Mouse (Mus musculus): ENCODE data around the gene Rasgef1b. TPM values are rescaled to one million over a fixed set of nuclear protein-coding genes. Genes with fewer than 3 reads are reported as not detected.

The Rasgef1b gene
- polyA plus RNA-seq, 1 experiment from 2014 or later, result 66.1 TPM

DNA sequence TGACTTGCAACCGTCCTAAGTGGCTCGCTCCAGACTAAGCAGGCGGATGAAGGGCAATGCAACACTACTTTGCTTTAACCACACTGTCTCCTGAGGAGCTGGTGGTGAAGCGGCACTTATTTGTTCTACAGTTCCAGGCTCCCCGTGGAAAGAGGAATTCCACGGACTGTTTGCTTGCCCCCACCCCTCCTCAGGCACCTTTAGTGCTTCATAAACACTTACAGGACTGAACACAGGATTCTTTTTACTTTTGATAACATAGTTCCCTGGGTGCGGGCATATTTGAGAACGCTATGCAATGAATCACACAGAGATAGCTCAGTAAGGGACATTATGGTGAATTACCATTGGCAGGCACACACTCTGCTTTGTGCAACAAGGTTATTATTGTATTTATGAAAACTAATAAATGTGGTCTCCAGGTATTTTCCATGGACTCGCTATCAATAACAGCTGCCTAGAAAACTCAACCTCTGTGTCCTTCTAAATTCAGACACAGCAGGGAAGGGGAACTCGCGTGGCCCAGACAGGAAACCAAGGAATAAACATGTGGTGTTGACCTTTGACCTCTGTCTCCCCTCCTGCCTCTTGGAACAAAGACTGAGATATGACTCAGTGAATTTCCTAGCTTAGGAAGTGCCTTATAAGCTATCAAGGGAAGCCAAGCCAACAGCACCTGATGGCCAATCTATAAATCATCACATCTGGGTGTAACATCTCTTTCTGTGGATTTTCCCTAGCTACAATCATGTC, 486.7 kb downstream of the Rasgef1b start:
- Histone ChIP-seq H3K4me2 (no peak overlapping the region), H3K9me3 (no peaks in the 10 kb centered on the region), H3K4me1 (replicated peaks) (peaks cover 44% of the 10 kb centered on the region), H3K27ac (replicated peaks) (no peak overlapping the region), H3K9ac (no peak overlapping the region), H3K36me3 (peaks cover 43% of the 10 kb centered on the region), H3K4me3 (no peak overlapping the region), H3K27me3 (no peaks in the 10 kb centered on the region)
- WGBS, result 72% methylated on average over 11 of the region's 11 CpGs
- no peak for ATAC-seq (ENCODE audit: low read depth)

DNA sequence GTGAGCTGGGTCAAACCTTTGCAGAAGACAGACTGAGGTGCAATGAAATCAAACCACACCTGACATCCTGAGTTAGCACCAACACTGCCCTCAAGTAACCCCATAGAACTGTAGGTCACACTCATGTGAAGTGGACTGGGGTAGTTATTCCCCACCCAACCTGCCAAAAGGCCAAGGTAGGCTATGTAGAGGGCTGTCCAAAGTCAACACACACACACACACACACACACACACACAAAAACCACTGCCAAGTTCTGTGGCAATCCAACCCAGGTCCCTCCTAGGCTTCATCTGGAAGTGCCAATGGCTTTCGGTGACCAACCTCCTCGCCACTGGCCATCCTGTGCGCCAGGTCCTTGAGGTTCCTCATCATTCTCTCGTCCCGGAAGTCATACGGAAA, 488.4 kb downstream of the Rasgef1b start:
- Histone ChIP-seq H3K4me3 (no peak overlapping the region), H3K27ac (replicated peaks) (no peak overlapping the region), H3K9ac (no peak overlapping the region), H3K36me3 (peaks cover 49% of the 10 kb centered on the region), H3K9me3 (no peaks in the 10 kb centered on the region), H3K27me3 (no peaks in the 10 kb centered on the region), H3K4me1 (replicated peaks) (peaks cover 34% of the 10 kb centered on the region), H3K4me2 (no peak overlapping the region)
- no peak for ATAC-seq (ENCODE audit: low read depth)
- 96% methylated on average over 6 of the region's 6 CpGs for WGBS

DNA sequence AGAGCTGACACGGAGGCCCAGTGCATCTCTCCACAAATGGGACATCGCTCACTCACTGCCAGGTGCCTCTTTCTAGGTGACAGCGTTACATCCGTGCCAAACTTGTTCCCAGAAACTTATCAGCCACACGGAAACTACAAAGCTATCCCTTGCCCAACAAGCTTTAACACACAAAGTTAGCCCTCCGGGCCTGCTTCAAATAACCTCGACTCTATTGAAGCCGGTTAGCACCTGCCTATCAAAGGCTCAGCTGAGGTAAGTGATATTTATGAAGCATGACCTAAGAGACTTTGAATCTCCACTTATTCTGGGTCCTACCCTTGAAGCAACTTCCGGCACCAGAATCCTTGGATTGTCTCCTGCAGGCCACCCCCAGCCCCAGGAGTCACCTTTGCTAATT, 489.2 kb downstream of the Rasgef1b start:
- ATAC-seq (ENCODE audit: low read depth), result no peak

DNA sequence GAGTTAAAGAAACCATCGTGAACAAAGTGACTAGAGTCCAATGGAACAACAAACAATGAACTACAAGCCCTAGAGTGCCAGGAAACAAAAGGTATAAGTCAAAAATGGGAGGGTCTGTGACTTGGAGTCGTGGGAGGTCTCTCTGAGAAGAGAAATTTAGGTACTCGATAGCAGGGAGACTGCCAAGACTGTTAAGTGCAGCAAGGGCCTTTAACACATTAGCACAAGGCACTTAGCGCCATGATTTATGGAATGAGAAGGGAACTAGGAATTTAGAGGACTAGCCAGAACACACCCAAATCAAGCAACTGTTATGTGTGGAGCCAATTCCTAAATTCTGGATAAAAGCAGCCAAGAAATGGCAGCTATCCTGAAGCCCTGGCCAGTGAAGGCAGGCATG, 490.7 kb downstream of the Rasgef1b start:
- no peak overlapping the region for H3K27ac ChIP-seq (replicated peaks)
- WGBS, result 73% methylated on average over 4 of the region's 4 CpGs
- H3K27me3 ChIP-seq, result no peaks in the 10 kb centered on the region
- H3K4me3 ChIP-seq, result no peak overlapping the region
- peaks cover 66% of the 10 kb centered on the region for H3K36me3 ChIP-seq
- H3K9ac ChIP-seq, result no peak overlapping the region
- ATAC-seq (ENCODE audit: low read depth), result no peak
- no peaks in the 10 kb centered on the region for H3K9me3 ChIP-seq
- no peak overlapping the region for H3K4me2 ChIP-seq
- peaks cover 22% of the 10 kb centered on the region for H3K4me1 ChIP-seq (replicated peaks)

More for the DNA sequence above, 489.2 kb downstream of the Rasgef1b start:
- H3K4me1 ChIP-seq (replicated peaks), result peaks cover 29% of the 10 kb centered on the region
- no peaks in the 10 kb centered on the region for H3K9me3 ChIP-seq
- peaks cover 51% of the 10 kb centered on the region for H3K36me3 ChIP-seq
- H3K9ac ChIP-seq, result no peak overlapping the region
- no peak overlapping the region for H3K4me2 ChIP-seq
- H3K27me3 ChIP-seq, result no peaks in the 10 kb centered on the region
- no peak overlapping the region for H3K4me3 ChIP-seq
- H3K27ac ChIP-seq (replicated peaks), result no peak overlapping the region
- 90% methylated on average over 9 of the region's 9 CpGs for WGBS

DNA sequence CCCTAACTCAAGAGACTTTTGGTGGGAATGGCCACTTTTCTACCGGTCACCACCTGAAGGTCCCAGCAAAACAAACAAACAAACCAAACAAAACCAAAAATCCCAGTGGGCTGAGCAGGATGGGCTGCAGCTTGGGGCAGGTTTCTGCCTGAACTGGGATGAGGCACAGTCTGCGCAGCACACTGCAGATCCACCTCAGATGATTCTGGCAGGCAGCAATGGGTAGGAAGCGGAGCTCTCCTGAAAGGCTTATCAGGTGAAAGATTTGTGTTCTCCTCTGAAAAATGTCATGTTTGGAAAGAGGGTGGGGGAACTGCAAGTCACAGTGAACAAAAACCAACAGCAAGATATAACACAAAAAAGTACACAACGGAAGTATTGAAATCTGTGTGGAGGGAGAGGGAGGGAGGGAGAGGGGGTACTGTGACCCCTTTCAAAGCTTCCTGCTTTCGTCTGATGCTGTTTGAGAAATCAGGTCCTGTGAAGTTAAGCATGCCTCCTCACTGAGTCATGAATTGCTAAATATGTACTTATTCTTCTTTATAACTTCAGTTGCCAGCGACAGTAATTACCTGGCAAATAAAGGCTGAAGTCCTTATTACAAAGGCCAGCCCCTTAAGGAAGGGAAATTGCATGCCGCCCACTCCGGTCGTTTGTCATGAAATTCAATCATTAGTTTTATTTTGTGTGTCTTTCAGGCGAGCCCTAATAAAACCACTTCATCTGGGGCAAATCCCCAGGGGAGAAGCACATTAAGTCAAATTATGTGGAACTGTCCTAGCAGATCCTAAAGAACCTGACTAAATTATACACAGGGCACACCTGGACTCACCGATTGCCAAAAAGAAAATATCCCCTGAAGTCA, 491.7 kb downstream of the Rasgef1b start:
- Histone ChIP-seq H3K27me3 (no peaks in the 10 kb centered on the region), H3K36me3 (peaks cover 74% of the 10 kb centered on the region), H3K27ac (replicated peaks) (no peak overlapping the region), H3K9me3 (no peaks in the 10 kb centered on the region), H3K4me2 (no peak overlapping the region), H3K4me1 (replicated peaks) (peaks cover 14% of the 10 kb centered on the region), H3K9ac (no peak overlapping the region), H3K4me3 (no peak overlapping the region)
- ATAC-seq (ENCODE audit: low read depth), result no peak
- 42% methylated on average over 11 of the region's 11 CpGs for WGBS

DNA sequence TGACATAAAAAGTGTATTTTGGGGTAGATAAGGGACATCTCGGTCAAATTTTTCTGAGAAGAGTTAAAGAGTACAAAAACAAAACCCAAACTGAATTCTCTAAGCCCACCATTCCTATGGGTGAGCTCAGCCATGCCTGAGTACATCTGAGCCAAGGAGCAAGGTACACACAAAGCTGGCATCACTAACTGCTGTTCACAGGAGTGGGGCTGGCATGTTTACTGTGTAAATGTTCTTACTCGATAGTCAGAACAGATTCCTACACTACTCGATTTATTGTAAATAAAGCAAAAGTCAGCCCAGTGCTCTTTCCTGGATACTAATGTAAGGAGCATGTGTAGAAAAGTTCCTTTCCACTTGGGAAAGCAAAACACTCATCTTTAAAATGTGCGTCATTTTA, 492.4 kb downstream of the Rasgef1b start:
- Histone ChIP-seq H3K4me1 (replicated peaks) (peaks cover 12% of the 10 kb centered on the region), H3K9ac (no peak overlapping the region), H3K4me2 (no peak overlapping the region), H3K36me3 (peaks cover 74% of the 10 kb centered on the region), H3K4me3 (no peak overlapping the region), H3K27ac (replicated peaks) (no peak overlapping the region), H3K9me3 (no peaks in the 10 kb centered on the region), H3K27me3 (no peaks in the 10 kb centered on the region)
- WGBS, result 94% methylated on average over 4 of the region's 4 CpGs
- ATAC-seq (ENCODE audit: low read depth), result no peak

DNA sequence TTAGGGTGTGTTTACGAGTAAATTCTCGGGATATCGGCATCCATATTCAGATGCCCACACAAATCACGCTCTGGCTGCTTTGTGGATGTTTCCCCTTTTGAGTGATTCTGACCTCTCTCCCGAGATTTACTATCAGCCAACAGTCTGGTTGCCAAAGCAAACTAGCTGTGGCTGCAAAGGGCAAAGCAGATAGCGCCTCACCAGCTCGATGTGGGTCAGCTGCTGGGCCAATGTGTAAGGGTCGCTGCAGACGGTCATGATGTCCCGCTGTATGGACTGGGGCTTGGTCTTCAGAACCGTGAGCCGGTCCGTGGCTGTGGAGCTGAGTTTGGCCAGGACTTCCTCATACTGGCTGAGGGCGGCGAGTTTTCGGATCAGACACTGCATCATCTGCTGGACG, 494.6 kb downstream of the Rasgef1b start:
- no peak for ATAC-seq (ENCODE audit: low read depth)
- WGBS, result 91% methylated on average over 17 of the region's 17 CpGs
- H3K9me3 ChIP-seq, result no peaks in the 10 kb centered on the region
- no peak overlapping the region for H3K4me3 ChIP-seq
- H3K9ac ChIP-seq, result no peak overlapping the region
- H3K27ac ChIP-seq (replicated peaks), result no peak overlapping the region
- H3K4me1 ChIP-seq (replicated peaks), result peaks cover 12% of the 10 kb centered on the region
- H3K4me2 ChIP-seq, result no peak overlapping the region
- H3K27me3 ChIP-seq, result no peaks in the 10 kb centered on the region
- peaks cover 74% of the 10 kb centered on the region for H3K36me3 ChIP-seq

DNA sequence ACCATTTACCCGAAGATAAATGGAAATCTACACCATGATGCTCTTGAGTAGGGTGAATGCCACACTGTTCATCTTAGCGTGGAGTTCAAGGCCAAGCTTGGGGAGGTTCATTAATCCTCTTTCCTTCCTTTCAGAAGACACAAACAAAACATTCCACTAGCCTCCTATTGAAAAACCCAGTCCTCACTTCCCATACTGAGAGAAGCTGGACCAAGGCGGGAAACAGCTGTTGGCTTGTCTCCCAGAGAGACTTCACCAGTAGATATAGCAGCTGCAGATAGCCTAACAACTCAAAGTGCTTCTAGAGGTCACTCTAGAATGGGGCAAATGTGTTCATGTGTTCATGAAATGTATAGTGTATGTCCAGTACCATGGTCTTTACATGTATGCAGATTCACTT, 495.7 kb downstream of the Rasgef1b start:
- 83% methylated on average over 3 of the region's 3 CpGs for WGBS
- H3K9me3 ChIP-seq, result no peaks in the 10 kb centered on the region
- H3K27ac ChIP-seq (replicated peaks), result no peak overlapping the region
- H3K27me3 ChIP-seq, result no peaks in the 10 kb centered on the region
- no peak overlapping the region for H3K4me3 ChIP-seq
- H3K4me2 ChIP-seq, result no peak overlapping the region
- peaks cover 74% of the 10 kb centered on the region for H3K36me3 ChIP-seq
- no peak for ATAC-seq (ENCODE audit: low read depth)
- H3K9ac ChIP-seq, result no peak overlapping the region
- H3K4me1 ChIP-seq (replicated peaks), result peaks cover 12% of the 10 kb centered on the region

DNA sequence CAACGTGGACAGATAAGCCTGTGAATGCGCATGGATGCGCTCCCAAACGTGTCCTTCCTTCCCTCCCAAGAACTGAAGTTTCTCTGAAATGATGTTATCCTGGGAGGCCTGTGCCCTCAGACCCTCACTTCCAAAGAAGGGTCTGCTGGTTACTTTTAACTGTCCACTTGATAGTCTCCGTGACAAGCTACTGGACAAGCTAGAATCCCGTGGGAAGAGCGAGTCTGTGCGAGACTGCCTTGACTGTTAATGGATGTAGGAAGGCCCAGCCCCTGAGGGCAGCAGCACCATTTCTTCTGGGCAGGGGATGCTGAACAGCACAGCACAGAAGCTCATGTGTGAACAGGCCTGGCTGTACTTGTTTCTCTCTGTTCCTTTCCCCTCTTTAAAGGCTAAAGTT, 496.5 kb downstream of the Rasgef1b start:
- no peak overlapping the region for H3K4me2 ChIP-seq
- no peak overlapping the region for H3K27ac ChIP-seq (replicated peaks)
- H3K9ac ChIP-seq, result no peak overlapping the region
- no peaks in the 10 kb centered on the region for H3K9me3 ChIP-seq
- H3K4me3 ChIP-seq, result no peak overlapping the region
- 85% methylated on average over 8 of the region's 8 CpGs for WGBS
- no peak for ATAC-seq (ENCODE audit: low read depth)
- H3K27me3 ChIP-seq, result no peaks in the 10 kb centered on the region
- H3K36me3 ChIP-seq, result peaks cover 79% of the 10 kb centered on the region
- H3K4me1 ChIP-seq (replicated peaks), result peaks cover 9% of the 10 kb centered on the region

DNA sequence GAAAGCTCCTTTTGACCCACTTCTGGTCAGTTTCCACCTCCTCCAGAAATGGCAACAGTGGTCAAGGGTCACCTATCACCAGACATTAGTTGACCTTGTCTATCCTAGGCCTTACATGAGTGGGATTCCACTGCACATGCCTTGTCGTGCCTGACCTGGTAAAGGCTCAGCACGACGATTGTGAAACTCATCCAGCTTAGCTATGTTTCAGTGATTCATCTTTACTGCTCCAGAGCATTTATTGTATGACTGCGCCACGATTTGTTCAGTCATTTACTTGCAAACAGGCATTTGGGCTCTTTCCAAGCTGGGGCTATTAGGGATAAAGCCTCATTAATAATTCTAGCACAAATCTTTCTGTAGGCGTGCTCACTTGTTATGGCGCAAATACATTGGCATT, 498.4 kb downstream of the Rasgef1b start:
- H3K4me2 ChIP-seq, result no peak overlapping the region
- no peaks in the 10 kb centered on the region for H3K9me3 ChIP-seq
- H3K36me3 ChIP-seq, result peaks cover 85% of the 10 kb centered on the region
- peaks cover 11% of the 10 kb centered on the region; the same call in 1 of the 2 replicates for H3K4me1 ChIP-seq (replicated peaks)
- ATAC-seq (ENCODE audit: low read depth), result no peak
- WGBS, result 75% methylated on average over 7 of the region's 7 CpGs
- H3K27me3 ChIP-seq, result no peaks in the 10 kb centered on the region
- no peak overlapping the region for H3K27ac ChIP-seq (replicated peaks)
- no peak overlapping the region for H3K4me3 ChIP-seq
- no peak overlapping the region for H3K9ac ChIP-seq

DNA sequence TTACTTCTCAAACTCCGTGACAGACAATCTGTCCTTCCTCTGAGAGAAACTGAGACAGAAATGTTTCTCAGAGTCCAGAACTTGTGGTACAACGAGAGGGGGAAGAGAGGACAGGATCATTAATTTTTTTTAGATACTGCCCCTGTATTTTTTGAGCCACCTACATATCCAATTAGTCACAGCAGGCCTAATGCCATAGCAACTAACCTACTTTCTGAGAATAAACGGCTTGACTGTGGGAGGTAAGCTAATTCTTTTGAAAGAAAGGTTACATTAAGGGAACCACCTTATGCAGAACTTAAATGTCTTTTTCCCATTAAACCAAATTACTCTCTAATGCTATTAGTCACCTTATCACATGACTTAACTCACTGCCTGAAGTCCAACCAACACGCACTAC, 501.5 kb downstream of the Rasgef1b start:
- 66% methylated on average over 4 of the region's 4 CpGs for WGBS
- Histone ChIP-seq H3K9me3 (no peaks in the 10 kb centered on the region), H3K36me3 (peaks cover 79% of the 10 kb centered on the region), H3K4me2 (no peak overlapping the region), H3K27ac (replicated peaks) (no peak overlapping the region), H3K4me1 (replicated peaks) (peaks cover 24% of the 10 kb centered on the region), H3K9ac (no peak overlapping the region), H3K27me3 (no peaks in the 10 kb centered on the region), H3K4me3 (no peak overlapping the region)
- ATAC-seq (ENCODE audit: low read depth), result no peak

DNA sequence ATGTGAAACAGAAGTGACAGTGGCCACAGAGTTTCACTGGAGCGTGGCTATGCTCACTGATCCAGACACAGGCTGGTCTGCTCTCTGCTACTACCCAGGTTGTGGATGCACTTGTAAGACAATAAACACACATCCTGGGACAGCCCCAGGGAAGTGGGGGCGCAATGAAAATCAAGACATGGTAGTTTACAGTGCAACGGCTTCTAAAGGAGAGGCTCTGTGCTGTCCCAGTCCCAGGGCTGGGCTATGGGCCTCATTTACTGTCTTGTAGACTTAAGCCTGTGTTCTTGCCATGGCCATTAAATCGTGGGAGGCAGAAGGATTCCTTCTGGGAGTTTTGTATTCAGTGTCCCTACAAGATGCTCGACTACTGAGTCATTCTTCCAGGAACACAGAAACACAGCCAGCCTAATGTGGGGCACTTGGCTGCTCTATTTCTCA, 504.3 kb downstream of the Rasgef1b start:
- H3K27ac ChIP-seq (replicated peaks), result 0 out of 2 replicates have a peak overlapping the region, but pooled peaks have one; percentile 29
- WGBS, result 28% methylated on average over 5 of the region's 5 CpGs
- ATAC-seq (ENCODE audit: low read depth), result no peak; the same call in 1 of the 2 replicates
- no peak overlapping the region for H3K4me2 ChIP-seq
- peaks cover 76% of the 10 kb centered on the region for H3K36me3 ChIP-seq
- H3K27me3 ChIP-seq, result no peaks in the 10 kb centered on the region
- H3K4me1 ChIP-seq (replicated peaks), result peaks cover 24% of the 10 kb centered on the region
- no peak overlapping the region for H3K4me3 ChIP-seq
- H3K9ac ChIP-seq, result no peak overlapping the region
- H3K9me3 ChIP-seq, result no peaks in the 10 kb centered on the region; the same call in 1 of the 2 replicates
